Mouse (Mus musculus) heart, adult 18-20 months (tissue): ENCODE results near the gene Hebp1. TPM values are rescaled to one million over a fixed set of nuclear protein-coding genes. Genes with fewer than 3 reads are reported as not detected.

Experiments
- DNase-seq, 2 experiments: peaks; one replicate each; pipeline ENCODE4 v3.0.0; 2021 to 2022; ENCODE audit warnings: mixed read lengths in 1 of 2
- long read RNA-seq, 2 experiments: library from polyadenylated mRNA; stranded (forward); transcript quantifications; one replicate each; pipeline ENCODE4 v2.0.0; 2021
- total RNA-seq, 2 experiments: library from RNA; stranded (reverse); gene quantifications; 2 replicates each; pipeline ENCODE4 v1.2.3; 2021

Hebp1 gene
- total RNA-seq = 10 to 100 TPM; 64.7 to 68.9 TPM
- long read RNA-seq, experiment 1, partial matches to known transcripts = 0 of 7 reads
- long read RNA-seq, experiment 1, other reads (novel, unspliced or antisense) = 3 of 7 reads
- long read RNA-seq, experiment 2, partial matches to known transcripts = 6 of 9 reads
- long read RNA-seq, experiment 2, other reads (novel, unspliced or antisense) = 0 of 9 reads

GRCm38 (mm10) chr6:135197921-135198532 lies at the start of gene Hebp1, which contains the start of gene Fam234b:
TSS of gene Hebp1 (minus strand) at chr6:135198022.
TSS of gene Fam234b (plus strand) at chr6:135197977.
- DNase-seq = peak; percentile 85 to 89

GRCm38 (mm10) chr6:135245586-135245985 lies 47.8 kb upstream of the Hebp1 start:
- no peak for DNase-seq

GRCm38 (mm10) chr6:135240361-135240760 lies 42.5 kb upstream of the Hebp1 start:
- no peak for DNase-seq

GRCm38 (mm10) chr6:135238211-135238610 lies 40.4 kb upstream of the Hebp1 start:
- no peak for DNase-seq

GRCm38 (mm10) chr6:135237326-135237725 lies 39.5 kb upstream of the Hebp1 start:
- DNase-seq = peak; percentile 20 to 34

GRCm38 (mm10) chr6:135236576-135236975 lies 38.8 kb upstream of the Hebp1 start:
- no peak for DNase-seq

GRCm38 (mm10) chr6:135235742-135236141 lies 37.9 kb upstream of the Hebp1 start:
- DNase-seq = no peak

- DNase-seq = no peak
Observed at GRCm38 (mm10) chr6:135232443-135233182, 34.8 kb upstream of the Hebp1 start.

GRCm38 (mm10) chr6:135230586-135230985 lies 32.8 kb upstream of the Hebp1 start:
- no peak for DNase-seq

GRCm38 (mm10) chr6:135228465-135228941 lies 30.7 kb upstream of the Hebp1 start:
- DNase-seq = peak in 1 of 2 experiments; percentile 14

- DNase-seq = no peak
Observed at GRCm38 (mm10) chr6:135223786-135224416, 26.1 kb upstream of the Hebp1 start.

- DNase-seq = no peak
Observed at GRCm38 (mm10) chr6:135219916-135220315, 22.1 kb upstream of the Hebp1 start.

- peak in 1 of 2 experiments; percentile 7 for DNase-seq
Observed at GRCm38 (mm10) chr6:135218330-135218729, 20.5 kb upstream of the Hebp1 start.

GRCm38 (mm10) chr6:135212666-135213065 lies 14.8 kb upstream of the Hebp1 start:
- no peak for DNase-seq

- no peak for DNase-seq
Observed at GRCm38 (mm10) chr6:135211169-135211568, 13.3 kb upstream of the Hebp1 start.

GRCm38 (mm10) chr6:135206909-135207308 lies 9.1 kb upstream of the Hebp1 start:
- DNase-seq = no peak

GRCm38 (mm10) chr6:135205802-135206201 lies 8.0 kb upstream of the Hebp1 start:
- no peak for DNase-seq

GRCm38 (mm10) chr6:135204869-135205268 lies 7.0 kb upstream of the Hebp1 start:
- DNase-seq = no peak

- no peak for DNase-seq
Observed at GRCm38 (mm10) chr6:135203737-135204136, 5.9 kb upstream of the Hebp1 start.

GRCm38 (mm10) chr6:135202668-135203067 lies 4.8 kb upstream of the Hebp1 start:
- no peak for DNase-seq

GRCm38 (mm10) chr6:135200122-135200957 lies 2.5 kb upstream of the Hebp1 start:
- DNase-seq = no peak

- no peak for DNase-seq
Observed at GRCm38 (mm10) chr6:135198726-135199125, 904 bp upstream of the Hebp1 start.
